Mouse (Mus musculus) bone marrow, adult 2 months (tissue): ENCODE measurements at regions not wholly inside any gene's neighbourhood (a gene's known extent, or its start where the extent isn't known, plus 50 kb on each side); places are given as distances from the start of the nearest gene placed in this dataset.

ENCODE experiments used
- CTCF ChIP-seq: fragments of 200-500 bp; IDR thresholded peaks from 2 replicates; pipeline ENCODE4 v1.5.1; 2011; ENCODE audit warnings: low read length, control low read depth; ENCODE audit not compliant: control insufficient read depth, insufficient read depth
- POLR2A ChIP-seq: fragments of 200-500 bp; IDR thresholded peaks from 2 replicates; pipeline ENCODE4 v1.6.1; 2011; ENCODE audit warnings: low read depth, mild to moderate bottlenecking, control low read depth, low read length, borderline replicate concordance; ENCODE audit not compliant: control insufficient read depth

- TF ChIP-seq CTCF (no peak), POLR2A (no peak)
These were observed 312.7 kb upstream of the Slc24a5 start for GRCm38 (mm10) chr2:124755244-124755643.
